ENCODE assay signal across 9 mouse cellular contexts in genomic region chr4:125265575-125265974, GRCm38 (mm10).
DNase-seq lines count a peak whose midpoint lies in the region; ATAC-seq and TF ChIP-seq lines count a peak whose summit lies in the region.
"Had no signal": no experiment of that assay in that cellular context is flagged by ENCODE, and none has a peak within 500 bp of the region (broad histone marks: within the 10 kb centered on the region; RNA-seq: fewer than 3 reads in every experiment).

No protein-coding gene starts in this region.

- intact Hi-C loops in gastrocnemius, postnatal 36 days (cut with DNase I), result no loop called here

- DNase-seq in kidney, adult 2 months, result peak; percentile 23
- peak; percentile 66 for DNase-seq in adrenal gland, postnatal 10 days
- no peak for DNase-seq in forebrain, postnatal 0 days
- DNase-seq in thymus, postnatal 14 days, result peak; percentile 31
- no peak for DNase-seq in gastrocnemius, postnatal 36 days

- WGBS in kidney, adult 2 months, result 20% methylated on average over 5 of the region's 5 CpGs
- 20% methylated on average over 5 of the region's 5 CpGs for WGBS in kidney, embryonic 14.5 days
- WGBS in forebrain, postnatal 0 days, result 13% methylated on average over 5 of the region's 5 CpGs
- 13% methylated on average over 5 of the region's 5 CpGs for WGBS in midbrain, embryonic 13.5 days

- TF ChIP-seq EP300 in ES-Bruce4 (IDR thresholded peaks at IDR 0.05; ENCODE audit: insufficient read depth, low read depth, low read length), result no peak

- no peaks in the 10 kb centered on the region for H3K27me3 ChIP-seq in kidney, adult 2 months (replicated peaks; ENCODE audit: control insufficient read depth, insufficient read depth, low read length)
- H3K27me3 ChIP-seq in kidney, embryonic 14.5 days (ENCODE audit: control insufficient read depth, insufficient read depth, low read length), result peaks cover 3% of the 10 kb centered on the region; the same call in 1 of the 2 replicates
- no peaks in the 10 kb centered on the region for H3K27me3 ChIP-seq in ES-Bruce4 (ENCODE audit: control insufficient read depth, insufficient read depth, low read length, poor library complexity, severe bottlenecking)
- no peaks in the 10 kb centered on the region for H3K27me3 ChIP-seq in forebrain, postnatal 0 days (ENCODE audit: insufficient read depth, low read length)
- peaks cover 51% of the 10 kb centered on the region for H3K27me3 ChIP-seq in midbrain, embryonic 13.5 days

- no peak overlapping the region for H3K4me3 ChIP-seq in kidney, adult 2 months (ENCODE audit: insufficient read depth, low read depth, low read length)
- no peak overlapping the region for H3K4me3 ChIP-seq in kidney, embryonic 14.5 days (ENCODE audit: low read length)
- H3K4me3 ChIP-seq in ES-Bruce4 (ENCODE audit: low read depth, low read length), result no peak overlapping the region
- no peak overlapping the region for H3K4me3 ChIP-seq in forebrain, postnatal 0 days (ENCODE audit: low read depth, low read length)
- H3K4me3 ChIP-seq in midbrain, embryonic 13.5 days (replicated peaks), result no peak overlapping the region
- H3K4me3 ChIP-seq: limb, embryonic 15.5 days had no signal

- no peak overlapping the region for H3K4me2 ChIP-seq in kidney, embryonic 14.5 days (replicated peaks; ENCODE audit: low read depth, low read length)
- no peak overlapping the region for H3K4me2 ChIP-seq in forebrain, postnatal 0 days (ENCODE audit: low read depth)
- H3K4me2 ChIP-seq in midbrain, embryonic 13.5 days (replicated peaks), result no peak overlapping the region
- H3K4me2 ChIP-seq: limb, embryonic 15.5 days had no signal

- no peaks in the 10 kb centered on the region for H3K4me1 ChIP-seq in kidney, adult 2 months (ENCODE audit: control insufficient read depth, insufficient read depth, low read length)
- H3K4me1 ChIP-seq in kidney, embryonic 14.5 days (ENCODE audit: control insufficient read depth, insufficient read depth, low read length), result no peaks in the 10 kb centered on the region
- no peaks in the 10 kb centered on the region for H3K4me1 ChIP-seq in ES-Bruce4 (ENCODE audit: control insufficient read depth, insufficient read depth, low read length)
- peaks cover 18% of the 10 kb centered on the region for H3K4me1 ChIP-seq in forebrain, postnatal 0 days (ENCODE audit: insufficient read depth)
- H3K4me1 ChIP-seq in midbrain, embryonic 13.5 days (replicated peaks), result peaks cover 48% of the 10 kb centered on the region
- H3K4me1 ChIP-seq: limb, embryonic 15.5 days had no signal

- ATAC-seq in kidney, embryonic 14.5 days (ENCODE audit: low FRiP score, low TSS enrichment), result no peak
- no peak for ATAC-seq in forebrain, postnatal 0 days
- no peak; the same call in 1 of the 2 replicates for ATAC-seq in midbrain, embryonic 13.5 days

- no peaks in the 10 kb centered on the region for H3K9me3 ChIP-seq in kidney, embryonic 14.5 days (ENCODE audit: control insufficient read depth, low read length)
- no peaks in the 10 kb centered on the region for H3K9me3 ChIP-seq in ES-Bruce4 (replicated peaks; ENCODE audit: control insufficient read depth, insufficient read depth, low read length, poor library complexity, severe bottlenecking)
- H3K9me3 ChIP-seq in forebrain, postnatal 0 days (ENCODE audit: low read length), result no peaks in the 10 kb centered on the region
- H3K9me3 ChIP-seq in midbrain, embryonic 13.5 days, result no peaks in the 10 kb centered on the region
- H3K9me3 ChIP-seq: limb, embryonic 15.5 days had no signal

- no peak overlapping the region for H3K27ac ChIP-seq in kidney, adult 2 months (ENCODE audit: insufficient read depth, low read depth, low read length)
- H3K27ac ChIP-seq in kidney, embryonic 14.5 days (ENCODE audit: low read depth, low read length), result no peak overlapping the region
- H3K27ac ChIP-seq in ES-Bruce4 (ENCODE audit: insufficient read depth, low read length), result no peak overlapping the region
- no peak overlapping the region for H3K27ac ChIP-seq in forebrain, postnatal 0 days (ENCODE audit: low read depth, low read length)
- H3K27ac ChIP-seq in midbrain, embryonic 13.5 days, result peak overlapping the region; percentile 49
- H3K27ac ChIP-seq: limb, embryonic 15.5 days had no signal

- no peaks in the 10 kb centered on the region for H3K36me3 ChIP-seq in kidney, adult 2 months (ENCODE audit: control insufficient read depth, insufficient read depth, low read length)
- no peaks in the 10 kb centered on the region for H3K36me3 ChIP-seq in kidney, embryonic 14.5 days (ENCODE audit: control insufficient read depth, insufficient read depth, low read length)
- no peaks in the 10 kb centered on the region for H3K36me3 ChIP-seq in ES-Bruce4 (ENCODE audit: control insufficient read depth, insufficient read depth, low read length, poor library complexity, severe bottlenecking)
- no peaks in the 10 kb centered on the region for H3K36me3 ChIP-seq in forebrain, postnatal 0 days (ENCODE audit: insufficient read depth)
- H3K36me3 ChIP-seq in midbrain, embryonic 13.5 days, result no peaks in the 10 kb centered on the region
- H3K36me3 ChIP-seq: limb, embryonic 15.5 days had no signal

- peak; percentile 80 for TF ChIP-seq CTCF in kidney, adult 2 months (conservative IDR thresholded peaks at IDR 0.05; ENCODE audit: insufficient read depth, insufficient read length, low read depth, low read length)
- peak; percentile 96 for TF ChIP-seq CTCF in ES-Bruce4 (IDR thresholded peaks at IDR 0.05; ENCODE audit: low read depth, low read length)
- TF ChIP-seq CTCF in forebrain, postnatal 0 days (IDR thresholded peaks at IDR 0.05; ENCODE audit: low read depth), result peak; percentile 74

- no peak for TF ChIP-seq POLR2A in kidney, adult 2 months (IDR thresholded peaks at IDR 0.05; ENCODE audit: low read depth, low read length)
- TF ChIP-seq POLR2A in ES-Bruce4 (IDR thresholded peaks at IDR 0.05; ENCODE audit: insufficient read depth, low read length), result no peak

- H3K9ac ChIP-seq in kidney, embryonic 14.5 days (ENCODE audit: low read depth, low read length), result no peak overlapping the region
- no peak overlapping the region for H3K9ac ChIP-seq in ES-Bruce4 (ENCODE audit: low read depth, poor library complexity, severe bottlenecking)
- H3K9ac ChIP-seq in forebrain, postnatal 0 days, result no peak overlapping the region
- no peak overlapping the region for H3K9ac ChIP-seq in midbrain, embryonic 13.5 days (replicated peaks)
- H3K9ac ChIP-seq: limb, embryonic 15.5 days had no signal

Comparison
In these comparisons a context has a peak if more than half of its experiments do, and no peak if none do; other contexts are left out.
1. DNase-seq: peak in kidney, adult 2 months (single experiment), adrenal gland, postnatal 10 days (single experiment) and thymus, postnatal 14 days (single experiment); none in forebrain, postnatal 0 days (single experiment) and gastrocnemius, postnatal 36 days (0 of 2).
2. Peak in every context shown above with its lines, with median percentiles within 50 percentile points of each other: CTCF ChIP-seq.